ENCODE assay signal across 9 mouse cellular contexts in the genomic region with DNA sequence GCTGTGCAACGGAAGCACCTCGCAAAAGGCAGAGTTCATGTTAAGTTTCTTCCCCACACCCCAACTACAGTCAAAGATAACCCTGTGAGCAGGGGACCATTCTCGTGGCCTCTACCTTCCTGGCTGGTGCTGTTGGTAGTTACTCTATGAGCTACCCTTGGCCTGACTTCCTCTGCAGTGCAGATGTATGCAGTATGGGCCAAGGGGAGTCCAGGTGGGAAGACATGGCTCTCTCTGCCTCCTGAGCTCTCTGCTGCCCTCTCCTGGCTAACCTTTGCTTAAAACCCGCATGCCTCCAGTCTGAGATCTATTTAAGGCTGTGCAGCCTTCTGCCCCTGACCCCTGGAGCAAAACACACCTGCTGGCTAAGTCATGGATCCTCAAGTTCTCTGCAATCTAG. TPM values are rescaled to one million over a fixed set of nuclear protein-coding genes. Genes with fewer than 3 reads are reported as not detected.
DNase-seq lines count a peak whose midpoint lies in the region; ATAC-seq and TF ChIP-seq lines count a peak whose summit lies in the region.
"Had no signal": no experiment of that assay in that cellular context is flagged by ENCODE, and none has a peak within 500 bp of the region (broad histone marks: within the 10 kb centered on the region; RNA-seq: fewer than 3 reads in every experiment).

No protein-coding gene starts in this region.

- no peak for ATAC-seq in frontal cortex, adult (ENCODE audit: low TSS enrichment)

- H3K36me3 ChIP-seq in thymus, adult 2 months (ENCODE audit: control insufficient read depth, insufficient read depth, low read length) = no peaks in the 10 kb centered on the region

- DNase-seq in adrenal gland, postnatal 14 days = peak; percentile 46
- DNase-seq in adrenal gland, postnatal 4 days (ENCODE audit: low spot score in 2 of 2) = no peak
- DNase-seq in lung, adult 2 months = no peak
- DNase-seq in lung, adult 18-20 months = no peak
- DNase-seq in induced T-regulatory cell, adult 2 months (ENCODE audit: low read depth) = peak; percentile 70
- peak; percentile 60 for DNase-seq in thymus, adult 2 months
- DNase-seq in right cerebral cortex, adult 2 months (ENCODE audit: low spot score in 2 of 2) = no peak

- H3K4me1 ChIP-seq in lung, adult 2 months (ENCODE audit: control insufficient read depth, insufficient read depth, low read length) = no peaks in the 10 kb centered on the region
- no peaks in the 10 kb centered on the region for H3K4me1 ChIP-seq in thymus, adult 2 months (replicated peaks; ENCODE audit: control insufficient read depth, insufficient read depth, low read length)

- no peak overlapping the region for H3K4me3 ChIP-seq in lung, adult 2 months (replicated peaks; ENCODE audit: extremely low read depth, low read depth, low read length)
- no peak overlapping the region for H3K4me3 ChIP-seq in thymus, adult 2 months (ENCODE audit: control insufficient read depth, insufficient read depth, low read length)

- WGBS in lung, adult 2 months = 73% methylated on average over 4 of the region's 4 CpGs
- 68% methylated on average over 4 of the region's 4 CpGs for WGBS in thymus, adult 2 months

- no peaks in the 10 kb centered on the region for H3K27me3 ChIP-seq in thymus, adult 2 months (ENCODE audit: control insufficient read depth, insufficient read depth, low read length)

- H3K27ac ChIP-seq in thymus, adult 2 months (ENCODE audit: control insufficient read depth, insufficient read depth, low read length) = no peak overlapping the region

- TF ChIP-seq CTCF in lung, adult 2 months (IDR thresholded peaks at IDR 0.05; ENCODE audit: insufficient read depth, low read length) = peak; percentile 64
- TF ChIP-seq CTCF in thymus, adult 2 months (IDR thresholded peaks at IDR 0.05; ENCODE audit: borderline replicate concordance, control insufficient read depth, extremely low read depth, insufficient read depth, low read length, poor library complexity) = peak; percentile 70; the same call in 1 of the 2 replicates

- no peak for TF ChIP-seq POLR2A in lung, adult 2 months (IDR thresholded peaks at IDR 0.05; ENCODE audit: borderline replicate concordance, extremely low read depth, low read depth, low read length)
- TF ChIP-seq POLR2A in thymus, adult 2 months (IDR thresholded peaks at IDR 0.05; ENCODE audit: control insufficient read depth, extremely low read depth, insufficient read depth, low read length, poor library complexity) = no peak

RNA-seq across cellular contexts. Expression of a gene that starts 10.2 kb away (rescaled TPM):
- total RNA-seq in adrenal gland, postnatal 14 days (2021) = 0.70 and 1.7 TPM in 2 replicates
- total RNA-seq in adrenal gland, postnatal 4 days (2021) = under 1 TPM; 0.73 to 0.76 TPM
- 2.4 and 5.4 TPM in 2 replicates for polyA plus RNA-seq in lung, adult 2 months (2012; rRNA removed)
- 0.78 and 1.1 TPM in 2 replicates for polyA plus RNA-seq in thymus, adult 2 months (2012; rRNA removed)

RNA-seq across cellular contexts. Expression of a gene that starts 34.1 kb away (rescaled TPM):
- 1.1 and 2.2 TPM in 2 replicates for total RNA-seq in adrenal gland, postnatal 14 days (2021)
- 1 to 10 TPM; 1.9 to 3.3 TPM for total RNA-seq in adrenal gland, postnatal 4 days (2021)
- 2.5 and 5.0 TPM in 2 replicates for polyA plus RNA-seq in lung, adult 2 months (2012; rRNA removed)
- 3.7 and 4.2 TPM in 2 replicates for polyA plus RNA-seq in thymus, adult 2 months (2012; rRNA removed)

RNA-seq across cellular contexts. Expression of a gene that starts 45.0 kb away (rescaled TPM):
- 0.83 TPM in 1 of 2 replicates, not detected in the other for total RNA-seq in adrenal gland, postnatal 14 days (2021)
- total RNA-seq in adrenal gland, postnatal 4 days (2021) = not detected
- polyA plus RNA-seq in lung, adult 2 months (2012; rRNA removed) = 0.68 and 1.2 TPM in 2 replicates
- 2.1 and 5.8 TPM in 2 replicates for polyA plus RNA-seq in thymus, adult 2 months (2012; rRNA removed)
- polyA plus RNA-seq: C2C12 had no signal

Comparison
In these comparisons a context has a peak if more than half of its experiments do, and no peak if none do; other contexts are left out.
1. DNase-seq: peak in adrenal gland, postnatal 14 days (single experiment), induced T-regulatory cell, adult 2 months (single experiment) and thymus, adult 2 months (single experiment); none in adrenal gland, postnatal 4 days (0 of 2), lung, adult 2 months (single experiment), lung, adult 18-20 months (0 of 2) and right cerebral cortex, adult 2 months (0 of 2).